Mouse (Mus musculus): ENCODE results near the gene Tradd.

DNA sequence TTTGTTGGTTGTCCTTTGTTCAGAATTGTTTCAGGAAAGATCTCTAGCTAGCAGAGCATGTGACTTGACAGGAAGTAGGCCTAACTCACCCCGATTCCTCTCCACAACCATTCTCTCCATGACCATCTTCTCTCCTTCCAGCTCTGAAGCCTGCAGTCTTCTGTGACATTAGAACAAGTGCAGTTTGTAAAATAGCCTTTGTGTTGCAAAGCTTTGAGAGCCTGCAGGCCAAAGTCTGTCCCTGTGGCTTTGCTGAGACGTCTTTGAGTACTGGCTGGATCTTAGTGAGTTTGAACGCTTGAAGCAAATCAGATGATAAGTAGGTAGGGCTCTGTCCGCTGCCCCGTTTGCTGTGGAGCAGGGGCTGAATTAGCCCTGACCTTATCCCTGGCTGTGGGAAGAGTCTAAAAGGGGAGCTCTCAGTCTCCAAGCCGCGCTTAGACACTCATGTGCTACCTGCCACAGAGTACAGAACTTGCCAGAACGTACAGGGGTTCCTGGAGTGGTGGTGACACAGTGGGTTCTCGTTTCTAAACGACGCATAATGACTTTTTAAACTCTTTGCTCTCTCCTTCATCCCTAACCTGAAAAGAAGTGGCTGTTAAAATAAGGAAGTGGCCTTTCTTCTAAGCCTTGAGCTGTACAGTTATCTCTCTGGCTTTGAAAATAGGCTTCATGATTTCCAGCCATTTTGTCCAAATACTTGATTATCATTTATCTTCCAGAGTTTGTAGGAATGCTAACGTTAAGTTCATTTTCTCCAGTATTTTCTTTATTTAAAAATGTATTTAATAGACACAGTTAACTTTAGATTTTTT, 32.7 kb downstream of the Tradd start:
- TF ChIP-seq CTCF (IDR thresholded peaks at IDR 0.05) = no peak
- TF ChIP-seq EP300 (IDR thresholded peaks at IDR 0.05) = no peak

All from lung, postnatal 0 days (tissue).